Mouse (Mus musculus): ENCODE data around the gene Itgb5. TPM values are rescaled to one million over a fixed set of nuclear protein-coding genes. Genes with fewer than 3 reads are reported as not detected.

Itgb5 gene
- polyA plus RNA-seq (2015; fragmentation: Nextera tagmentation; extraction: Ambion mirVana): 78.1 and 165 TPM in 2 replicates

DNA sequence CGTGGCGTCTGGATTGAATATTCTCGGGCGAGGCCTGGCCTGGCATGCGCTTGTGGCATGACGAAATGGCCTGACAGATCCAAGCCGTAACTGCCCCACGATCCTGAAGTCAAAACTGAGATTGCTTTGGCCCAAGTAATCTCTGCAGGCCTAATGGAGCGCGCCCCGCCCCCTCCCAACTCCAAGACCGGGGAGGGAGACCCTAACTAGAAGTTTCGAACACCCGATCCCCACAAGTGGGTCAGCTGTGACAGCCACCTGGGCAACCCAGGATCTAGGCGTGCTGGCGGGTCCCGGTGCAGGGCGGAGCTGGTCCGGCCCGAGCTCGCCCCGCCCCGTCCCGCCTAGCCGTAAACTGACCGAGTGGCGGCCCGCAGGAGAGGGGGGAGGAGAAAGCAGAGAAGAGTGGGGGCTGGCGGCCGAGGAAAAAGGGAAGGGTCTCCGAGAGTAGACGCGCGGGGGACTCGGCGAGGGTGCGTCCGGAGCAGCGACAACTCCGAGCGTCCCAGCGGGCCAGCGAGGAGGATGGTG lies at the start of gene Itgb5:
Itgb5 (plus strand) TSS at position 365 of the 531 bp plus-strand sequence.

DNA sequence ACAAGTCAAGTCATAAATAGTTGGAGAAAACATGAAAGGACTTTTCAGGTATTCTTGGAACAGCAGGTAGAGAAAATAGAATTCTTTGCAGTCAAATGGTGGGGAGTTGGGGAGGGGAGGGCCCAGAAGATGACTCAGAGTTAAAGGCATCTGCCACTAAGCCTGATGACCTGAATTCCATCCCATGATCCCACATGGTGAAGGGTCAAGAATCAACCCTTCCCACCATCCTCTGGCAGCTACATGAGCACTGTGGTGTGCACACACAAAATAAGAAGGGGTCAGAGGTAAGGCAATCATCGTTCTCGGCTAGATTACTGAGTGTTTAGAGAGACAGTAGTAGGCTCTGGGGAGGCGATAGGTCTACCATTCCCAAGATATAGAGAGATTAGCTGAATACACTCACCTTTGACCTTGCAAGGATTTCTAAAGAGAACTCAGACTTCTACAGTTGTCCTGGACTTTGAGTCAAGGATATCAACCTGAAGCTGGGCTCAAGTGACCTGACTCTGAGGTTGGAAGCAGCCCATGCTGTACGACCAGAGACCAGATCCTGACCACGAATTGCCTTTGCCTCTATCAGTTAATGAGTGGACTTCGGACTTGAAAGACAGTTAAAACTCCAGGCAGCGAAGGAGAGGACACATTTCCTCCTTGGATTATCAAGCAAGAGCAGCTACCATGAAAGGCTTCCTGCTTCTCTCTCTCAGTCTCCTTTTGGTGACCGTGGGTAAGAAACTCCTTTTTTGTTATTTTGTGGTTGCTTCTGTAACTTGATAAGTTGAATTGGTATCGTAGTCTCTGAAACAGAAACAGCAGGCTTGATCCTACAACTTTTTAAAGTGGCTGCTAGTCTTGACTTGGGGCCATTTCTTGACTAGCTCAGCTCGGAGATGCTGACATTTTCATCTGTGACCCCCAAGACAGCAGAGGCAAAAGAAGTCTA lies 35.3 kb upstream of the Itgb5 start, which contains the start of gene Muc13:
Muc13 (plus strand) TSS at position 192 of the 946 bp plus-strand sequence.

DNA sequence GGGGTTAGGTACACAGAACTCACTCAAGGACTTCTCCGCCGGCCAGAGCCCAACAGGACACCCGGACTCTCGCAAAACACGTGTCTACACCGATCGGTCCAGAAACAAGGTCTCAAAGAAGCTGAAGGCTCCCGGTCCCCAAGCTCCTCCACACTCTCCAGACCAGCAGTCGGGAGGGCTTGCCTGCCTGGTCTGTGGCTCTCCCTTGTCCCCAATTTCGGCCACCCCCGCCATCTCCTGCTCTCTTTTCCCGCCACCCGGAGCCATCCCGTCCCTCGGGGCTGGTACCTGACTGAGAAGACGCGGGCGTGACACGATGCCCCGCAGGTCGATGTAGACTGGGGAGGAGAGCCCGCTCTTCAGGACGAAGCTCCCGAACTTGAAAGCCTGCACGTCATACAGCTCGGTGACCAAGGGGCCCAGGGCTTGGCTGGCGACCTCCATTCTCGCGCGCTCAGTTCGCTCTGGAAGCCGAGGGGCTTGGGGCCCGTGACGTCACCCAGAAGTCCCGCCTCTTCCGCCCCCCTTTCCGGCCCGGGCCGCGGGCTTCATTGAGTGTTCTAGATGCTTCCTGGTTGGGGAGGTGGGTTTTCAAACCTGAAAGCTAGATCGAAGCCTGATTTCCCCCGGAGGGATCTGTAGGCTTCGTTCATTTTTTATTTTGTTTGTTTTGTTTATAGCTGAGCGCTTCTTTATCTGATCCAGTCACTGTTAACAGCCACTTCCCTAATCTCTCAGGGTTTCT lies 137.2 kb downstream of the Itgb5 start, which contains the start of gene Umps:
Umps (minus strand) TSS at position 501 of the 745 bp plus-strand sequence.

Other genes with a start within 250 kb of the Itgb5 start
- 31.5 and 34.6 TPM in 2 replicates for gene Heg1, start 145.3 kb upstream of the Itgb5 start, polyA plus RNA-seq (2015; fragmentation: Nextera tagmentation; extraction: Ambion mirVana)
- gene Muc13, start 35.6 kb upstream of the Itgb5 start, polyA plus RNA-seq (2015; fragmentation: Nextera tagmentation; extraction: Ambion mirVana): 0.15 and 1.3 TPM in 2 replicates
- 31.1 and 55.9 TPM in 2 replicates for gene Umps, start 137.4 kb downstream of the Itgb5 start, polyA plus RNA-seq (2015; fragmentation: Nextera tagmentation; extraction: Ambion mirVana)

Data from adrenal gland, postnatal 0 days (tissue).